Comparison of ENCODE assay signal across 8 mouse cellular contexts in genomic region chr17:46436672-46437366, GRCm38 (mm10). TPM values are rescaled to one million over a fixed set of nuclear protein-coding genes. Genes with fewer than 3 reads are reported as not detected.
DNase-seq lines count a peak whose midpoint lies in the region; ATAC-seq and TF ChIP-seq lines count a peak whose summit lies in the region.

No protein-coding gene starts in this region.

- 26% methylated on average over 23 of the region's 23 CpGs for WGBS in liver, postnatal 0 days (ENCODE audit: insufficient replicate concordance)
- 33% methylated on average over 23 of the region's 23 CpGs for WGBS in forebrain, embryonic 10.5 days
- WGBS in intestine, embryonic 16.5 days: 23% methylated on average over 23 of the region's 23 CpGs
- WGBS in midbrain, embryonic 14.5 days: 25% methylated on average over 23 of the region's 23 CpGs

- H3K9ac ChIP-seq in liver, postnatal 0 days (replicated peaks): no peak overlapping the region
- no peak overlapping the region for H3K9ac ChIP-seq in intestine, embryonic 16.5 days (ENCODE audit: low read depth, low read length)
- H3K9ac ChIP-seq in midbrain, embryonic 14.5 days (replicated peaks; ENCODE audit: low read length): no peak overlapping the region

- H3K4me2 ChIP-seq in liver, postnatal 0 days (ENCODE audit: low read depth, low read length): no peak overlapping the region
- no peak overlapping the region for H3K4me2 ChIP-seq in intestine, embryonic 16.5 days (ENCODE audit: low read depth, low read length)
- peak overlapping the region; percentile 29 for H3K4me2 ChIP-seq in midbrain, embryonic 14.5 days (ENCODE audit: low read length)

- no peak overlapping the region for H3K27ac ChIP-seq in liver, postnatal 0 days (ENCODE audit: low read depth)
- no peak overlapping the region for H3K27ac ChIP-seq in forebrain, embryonic 10.5 days
- no peak overlapping the region for H3K27ac ChIP-seq in intestine, embryonic 16.5 days (ENCODE audit: low read length)
- H3K27ac ChIP-seq in midbrain, embryonic 14.5 days (replicated peaks; ENCODE audit: low read depth, low read length): no peak overlapping the region

- TF ChIP-seq EP300 in liver, postnatal 0 days (IDR thresholded peaks at IDR 0.05; ENCODE audit: low read depth): no peak

- DNase-seq in liver, postnatal 0 days: no peak
- no peak for DNase-seq in liver
- DNase-seq in brain, embryonic 14.5 days (ENCODE audit: low read depth): peak; percentile 73
- no peak for DNase-seq in forebrain, embryonic 10.5 days (ENCODE audit: extremely low spot score, low spot score)
- DNase-seq in midbrain, embryonic 14.5 days: peak; percentile 74

- no peaks in the 10 kb centered on the region for H3K36me3 ChIP-seq in liver, postnatal 0 days (replicated peaks; ENCODE audit: insufficient read depth, low read length)
- no peaks in the 10 kb centered on the region for H3K36me3 ChIP-seq in forebrain, embryonic 10.5 days (replicated peaks)
- no peaks in the 10 kb centered on the region for H3K36me3 ChIP-seq in intestine, embryonic 16.5 days (ENCODE audit: control insufficient read depth, insufficient read depth, low read length)
- no peaks in the 10 kb centered on the region for H3K36me3 ChIP-seq in midbrain, embryonic 14.5 days (ENCODE audit: control insufficient read depth, insufficient read depth, low read length)

- TF ChIP-seq POLR2A in brain, embryonic 14.5 days (IDR thresholded peaks at IDR 0.05; ENCODE audit: borderline replicate concordance, extremely low read depth, insufficient read depth, insufficient read length, poor library complexity, severe bottlenecking): no peak

- H3K4me3 ChIP-seq in liver, postnatal 0 days (ENCODE audit: low read depth, low read length): no peak overlapping the region
- peak overlapping the region; percentile 34 for H3K4me3 ChIP-seq in forebrain, embryonic 10.5 days
- no peak overlapping the region for H3K4me3 ChIP-seq in intestine, embryonic 16.5 days (ENCODE audit: low read length)
- H3K4me3 ChIP-seq in midbrain, embryonic 14.5 days (replicated peaks; ENCODE audit: low read depth, low read length): no peak overlapping the region

- no peaks in the 10 kb centered on the region for H3K9me3 ChIP-seq in liver, postnatal 0 days (ENCODE audit: low read length)
- no peaks in the 10 kb centered on the region for H3K9me3 ChIP-seq in forebrain, embryonic 10.5 days
- no peaks in the 10 kb centered on the region for H3K9me3 ChIP-seq in intestine, embryonic 16.5 days (ENCODE audit: control insufficient read depth, low read length)
- H3K9me3 ChIP-seq in midbrain, embryonic 14.5 days (ENCODE audit: control insufficient read depth, low read length): no peaks in the 10 kb centered on the region

- peak; percentile 54 for ATAC-seq in liver, postnatal 0 days
- peak; percentile 45; the same call in 1 of the 2 replicates for ATAC-seq in intestine, embryonic 16.5 days
- ATAC-seq in midbrain, embryonic 14.5 days (ENCODE audit: low FRiP score, low TSS enrichment): peak; percentile 79
- ATAC-seq in activated CD4-positive, CD25-positive, alpha-beta regulatory T cell, adult 4 months: no peak
- ATAC-seq in erythroblast, adult 5-6 weeks (replicated peaks; ENCODE audit: low FRiP score, poor library complexity, severe bottlenecking): no peak

- peaks cover 3% of the 10 kb centered on the region; the same call in 1 of the 2 replicates for H3K27me3 ChIP-seq in liver, postnatal 0 days (ENCODE audit: insufficient read depth, low read length)
- peaks cover 67% of the 10 kb centered on the region for H3K27me3 ChIP-seq in forebrain, embryonic 10.5 days (ENCODE audit: poor library complexity, severe bottlenecking)
- peaks cover 3% of the 10 kb centered on the region; the same call in 1 of the 2 replicates for H3K27me3 ChIP-seq in intestine, embryonic 16.5 days (replicated peaks; ENCODE audit: control insufficient read depth, insufficient read depth, low read length)
- no peaks in the 10 kb centered on the region for H3K27me3 ChIP-seq in midbrain, embryonic 14.5 days (ENCODE audit: control insufficient read depth, insufficient read depth, low read length)

- H3K4me1 ChIP-seq in liver, postnatal 0 days (ENCODE audit: insufficient read depth): no peaks in the 10 kb centered on the region
- peaks cover 22% of the 10 kb centered on the region for H3K4me1 ChIP-seq in forebrain, embryonic 10.5 days
- 0 out of 2 replicates have a peak, but pooled peaks cover 4% of the 10 kb centered on the region for H3K4me1 ChIP-seq in intestine, embryonic 16.5 days (ENCODE audit: control insufficient read depth, insufficient read depth, low read length)
- no peaks in the 10 kb centered on the region for H3K4me1 ChIP-seq in midbrain, embryonic 14.5 days (ENCODE audit: control insufficient read depth, insufficient read depth, low read length)

- TF ChIP-seq CTCF in liver, postnatal 0 days (IDR thresholded peaks at IDR 0.05; ENCODE audit: low read depth): peak; percentile 65
- TF ChIP-seq CTCF in brain, embryonic 14.5 days (IDR thresholded peaks at IDR 0.05; ENCODE audit: borderline replicate concordance, extremely low read depth, insufficient read depth, insufficient read length): peak; percentile 70

RNA-seq across cellular contexts. Expression of gene Slc22a7, which starts 1.4 kb away (rescaled TPM):
- 0.18 and 0.34 TPM in 2 replicates for polyA plus RNA-seq in liver, postnatal 0 days (2015; fragmentation: Nextera tagmentation; extraction: Ambion mirVana)
- 0.07 and 0.09 TPM in 2 replicates for polyA plus RNA-seq in brain, embryonic 14.5 days (2012; rRNA removed)
- not detected in 2 replicates for polyA plus RNA-seq in forebrain, embryonic 10.5 days (2016; fragmentation: Nextera tagmentation; extraction: Ambion mirVana)
- not detected in 2 replicates for polyA plus RNA-seq in intestine, embryonic 16.5 days (2015; fragmentation: Nextera tagmentation; extraction: Ambion mirVana)
- not detected in 2 replicates for polyA plus RNA-seq in midbrain, embryonic 14.5 days (2014; fragmentation: Nextera tagmentation; extraction: Ambion mirVana)
- polyA plus RNA-seq in activated CD4-positive, CD25-positive, alpha-beta regulatory T cell, adult 4 months (2017; shearing (Covaris generic)): not detected
- total RNA-seq in erythroblast, adult 5-6 weeks (2015; ENCODE audit: low replicate concordance): not detected in 2 replicates
- total RNA-seq in erythroblast, adult 5-6 weeks (2017; ENCODE audit: low replicate concordance): not detected in 2 replicates

RNA-seq across cellular contexts. Expression of gene Crip3, which starts 8.1 kb away (rescaled TPM):
- not detected in 2 replicates for polyA plus RNA-seq in liver, postnatal 0 days (2015; fragmentation: Nextera tagmentation; extraction: Ambion mirVana)
- polyA plus RNA-seq in brain, embryonic 14.5 days (2012; rRNA removed): 8.2 and 11.3 TPM in 2 replicates
- polyA plus RNA-seq in forebrain, embryonic 10.5 days (2016; fragmentation: Nextera tagmentation; extraction: Ambion mirVana): 0.76 TPM in 1 of 2 replicates, not detected in the other
- 0.16 and 0.35 TPM in 2 replicates for polyA plus RNA-seq in intestine, embryonic 16.5 days (2015; fragmentation: Nextera tagmentation; extraction: Ambion mirVana)
- polyA plus RNA-seq in midbrain, embryonic 14.5 days (2014; fragmentation: Nextera tagmentation; extraction: Ambion mirVana): 1.00 and 4.2 TPM in 2 replicates
- polyA plus RNA-seq in activated CD4-positive, CD25-positive, alpha-beta regulatory T cell, adult 4 months (2017; shearing (Covaris generic)): not detected
- not detected in 2 replicates for total RNA-seq in erythroblast, adult 5-6 weeks (2015; ENCODE audit: low replicate concordance)
- not detected in 2 replicates for total RNA-seq in erythroblast, adult 5-6 weeks (2017; ENCODE audit: low replicate concordance)

RNA-seq across cellular contexts. Expression of gene Ttbk1, which starts 50.7 kb away (rescaled TPM):
- polyA plus RNA-seq in liver, postnatal 0 days (2015; fragmentation: Nextera tagmentation; extraction: Ambion mirVana): not detected in 2 replicates
- 22.1 and 35.4 TPM in 2 replicates for polyA plus RNA-seq in brain, embryonic 14.5 days (2012; rRNA removed)
- polyA plus RNA-seq in forebrain, embryonic 10.5 days (2016; fragmentation: Nextera tagmentation; extraction: Ambion mirVana): 0.71 and 1.1 TPM in 2 replicates
- 0.15 and 0.16 TPM in 2 replicates for polyA plus RNA-seq in intestine, embryonic 16.5 days (2015; fragmentation: Nextera tagmentation; extraction: Ambion mirVana)
- polyA plus RNA-seq in midbrain, embryonic 14.5 days (2014; fragmentation: Nextera tagmentation; extraction: Ambion mirVana): 6.1 and 6.2 TPM in 2 replicates
- 1 to 10 TPM in 1 of 2 experiments, under 1 TPM in 1; 0.49 to 1.5 TPM for polyA plus RNA-seq in activated CD4-positive, CD25-positive, alpha-beta regulatory T cell, adult 4 months (2017; shearing (Covaris generic))
- total RNA-seq in erythroblast, adult 5-6 weeks (2015; ENCODE audit: low replicate concordance): not detected in 2 replicates
- total RNA-seq in erythroblast, adult 5-6 weeks (2017; ENCODE audit: low replicate concordance): not detected in 2 replicates

RNA-seq across cellular contexts. Expression of gene Zfp318, which starts 53.3 kb away (rescaled TPM):
- 1.6 and 2.2 TPM in 2 replicates for polyA plus RNA-seq in liver, postnatal 0 days (2015; fragmentation: Nextera tagmentation; extraction: Ambion mirVana)
- polyA plus RNA-seq in brain, embryonic 14.5 days (2012; rRNA removed): 28.3 and 39.7 TPM in 2 replicates
- polyA plus RNA-seq in forebrain, embryonic 10.5 days (2016; fragmentation: Nextera tagmentation; extraction: Ambion mirVana): 6.8 and 7.1 TPM in 2 replicates
- polyA plus RNA-seq in intestine, embryonic 16.5 days (2015; fragmentation: Nextera tagmentation; extraction: Ambion mirVana): 2.3 and 2.8 TPM in 2 replicates
- 26.2 and 28.0 TPM in 2 replicates for polyA plus RNA-seq in midbrain, embryonic 14.5 days (2014; fragmentation: Nextera tagmentation; extraction: Ambion mirVana)
- polyA plus RNA-seq in activated CD4-positive, CD25-positive, alpha-beta regulatory T cell, adult 4 months (2017; shearing (Covaris generic)): 1 to 10 TPM; 5.4 TPM
- total RNA-seq in erythroblast, adult 5-6 weeks (2015; ENCODE audit: low replicate concordance): 3.6 and 5.6 TPM in 2 replicates
- total RNA-seq in erythroblast, adult 5-6 weeks (2017; ENCODE audit: low replicate concordance): 3.9 and 4.7 TPM in 2 replicates

RNA-seq across cellular contexts. Expression of gene Dnph1, which starts 59.7 kb away (rescaled TPM):
- 7.4 and 8.6 TPM in 2 replicates for polyA plus RNA-seq in liver, postnatal 0 days (2015; fragmentation: Nextera tagmentation; extraction: Ambion mirVana)
- 17.6 and 25.7 TPM in 2 replicates for polyA plus RNA-seq in brain, embryonic 14.5 days (2012; rRNA removed)
- 107 TPM in 2 replicates for polyA plus RNA-seq in forebrain, embryonic 10.5 days (2016; fragmentation: Nextera tagmentation; extraction: Ambion mirVana)
- 40.4 and 45.1 TPM in 2 replicates for polyA plus RNA-seq in intestine, embryonic 16.5 days (2015; fragmentation: Nextera tagmentation; extraction: Ambion mirVana)
- polyA plus RNA-seq in midbrain, embryonic 14.5 days (2014; fragmentation: Nextera tagmentation; extraction: Ambion mirVana): 17.2 and 20.4 TPM in 2 replicates
- polyA plus RNA-seq in activated CD4-positive, CD25-positive, alpha-beta regulatory T cell, adult 4 months (2017; shearing (Covaris generic)): 10 to 100 TPM; 11.1 to 13.4 TPM
- total RNA-seq in erythroblast, adult 5-6 weeks (2015; ENCODE audit: low replicate concordance): 2.7 and 3.3 TPM in 2 replicates
- 1.5 and 4.0 TPM in 2 replicates for total RNA-seq in erythroblast, adult 5-6 weeks (2017; ENCODE audit: low replicate concordance)

Comparison
In these comparisons a context has a peak if more than half of its experiments do, and no peak if none do; other contexts are left out.
1. ATAC-seq: peak in liver, postnatal 0 days (single experiment), intestine, embryonic 16.5 days (single experiment) and midbrain, embryonic 14.5 days (single experiment); none in activated CD4-positive, CD25-positive, alpha-beta regulatory T cell, adult 4 months (single experiment) and erythroblast, adult 5-6 weeks (single experiment).
2. DNase-seq: peak in brain, embryonic 14.5 days (single experiment) and midbrain, embryonic 14.5 days (single experiment); none in liver, postnatal 0 days (single experiment), liver (single experiment) and forebrain, embryonic 10.5 days (single experiment).